Mouse (Mus musculus) embryonic facial prominence, embryonic 12.5 days (tissue): ENCODE measurements around the gene Zbtb18. TPM values are rescaled to one million over a fixed set of nuclear protein-coding genes. Genes with fewer than 3 reads are reported as not detected.

Experiments
- ATAC-seq: fragments of 200-750 bp; cut with Nextera tagmentation; 2 replicates; pipeline ENCODE4 v1.8.0; 2017; ENCODE audit not compliant: insufficient number of reproducible peaks, insufficient read depth, low FRiP score, low TSS enrichment
- H3K27ac ChIP-seq: fragments of 300-500 bp; sonication (generic); 2 replicates; pipeline ENCODE4 v1.5.1; 2016; ENCODE audit warnings: mild to moderate bottlenecking
- H3K27me3 ChIP-seq: fragments of 300-500 bp; sonication (generic); 2 replicates; pipeline ENCODE4 v1.6.1; 2016; ENCODE audit warnings: mild to moderate bottlenecking, moderate library complexity
- H3K36me3 ChIP-seq: fragments of 300-500 bp; sonication (generic); 2 replicates; pipeline ENCODE4 v1.6.1; 2016; ENCODE audit warnings: mild to moderate bottlenecking
- H3K4me1 ChIP-seq: fragments of 300-500 bp; sonication (generic); 2 replicates; pipeline ENCODE4 v1.6.1; 2016
- H3K4me2 ChIP-seq: fragments of 300-500 bp; sonication (generic); replicated peaks from 2 replicates; pipeline ENCODE4 v1.6.1; 2016; ENCODE audit warnings: mild to moderate bottlenecking, moderate library complexity
- H3K4me3 ChIP-seq: fragments of 300-500 bp; sonication (generic); 2 replicates; pipeline ENCODE4 v1.5.1; 2016; ENCODE audit warnings: mild to moderate bottlenecking
- H3K9ac ChIP-seq: fragments of 300-500 bp; sonication (generic); 2 replicates; pipeline ENCODE4 v1.6.1; 2016; ENCODE audit warnings: mild to moderate bottlenecking, moderate library complexity
- H3K9me3 ChIP-seq: fragments of 300-500 bp; sonication (generic); 2 replicates; pipeline ENCODE4 v1.6.1; 2016; ENCODE audit warnings: mild to moderate bottlenecking, moderate library complexity
- WGBS: fragments of 180-500 bp; shearing (Covaris S2); methylation state at CpG from one replicate; pipeline ENCODE4 v1.1.7; 2016; 5-methylcytosine and 5-hydroxymethylcytosine counted together
- polyA plus RNA-seq: library from polyadenylated mRNA; unstranded; fragments of >200 nt; fragmentation: Nextera tagmentation; extraction: Ambion mirVana; gene quantifications from 2 replicates; pipeline ENCODE4 v1.2.1, GENCODE M21; 2016

The Zbtb18 gene
- polyA plus RNA-seq, result 3.5 and 3.6 TPM in 2 replicates

DNA sequence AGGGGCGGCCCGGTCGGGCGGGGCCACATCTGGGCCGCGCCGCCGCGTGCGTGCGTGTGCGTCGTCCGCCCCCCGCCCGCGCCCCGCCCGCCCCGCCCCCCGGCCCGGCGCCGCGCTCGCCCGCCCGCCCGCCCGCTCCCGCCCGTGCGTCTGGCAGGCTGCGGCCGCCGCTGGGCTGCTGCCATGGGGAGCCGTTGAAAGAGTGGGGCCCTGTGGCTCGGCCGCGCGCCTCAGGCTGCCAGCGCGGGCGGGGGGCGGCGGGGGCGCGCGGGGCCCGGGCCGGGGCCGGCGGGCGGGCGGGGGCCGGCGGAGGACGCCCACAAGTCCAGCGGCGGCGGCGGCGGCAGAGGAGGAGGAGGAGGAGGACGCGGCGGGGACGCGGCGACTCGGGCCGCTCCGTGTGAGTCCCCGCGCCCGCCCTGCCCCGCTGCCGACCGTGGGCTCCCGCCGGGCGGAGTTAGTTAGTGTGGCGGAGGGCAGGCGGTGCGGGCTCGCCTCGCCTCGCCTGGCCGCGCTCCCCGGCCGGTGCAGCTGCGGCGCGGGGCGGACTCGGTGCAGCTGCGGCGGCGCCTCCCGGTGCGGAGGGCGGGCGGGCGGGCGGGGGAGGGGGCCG, at the start of gene Zbtb18:
Gene Zbtb18, plus strand, starts transcription at position 156 of the 613 bp plus-strand sequence.
- Histone ChIP-seq H3K4me1 (peaks cover 30% of the 10 kb centered on the region), H3K27me3 (no peaks in the 10 kb centered on the region), H3K9ac (peak within 1 kb of the TSS; percentile 87), H3K4me2 (peak within 1 kb of the TSS; percentile 72), H3K4me3 (peak within 1 kb of the TSS; percentile 76), H3K9me3 (no peaks in the 10 kb centered on the region), H3K27ac (peak within 1 kb of the TSS; percentile 95), H3K36me3 (peaks cover 1% of the 10 kb centered on the region; the same call in 1 of the 2 replicates)
- peak; percentile 10; the same call in 1 of the 2 replicates for ATAC-seq
- WGBS, result under 1% methylated on average over 56 of the region's 106 CpGs

DNA sequence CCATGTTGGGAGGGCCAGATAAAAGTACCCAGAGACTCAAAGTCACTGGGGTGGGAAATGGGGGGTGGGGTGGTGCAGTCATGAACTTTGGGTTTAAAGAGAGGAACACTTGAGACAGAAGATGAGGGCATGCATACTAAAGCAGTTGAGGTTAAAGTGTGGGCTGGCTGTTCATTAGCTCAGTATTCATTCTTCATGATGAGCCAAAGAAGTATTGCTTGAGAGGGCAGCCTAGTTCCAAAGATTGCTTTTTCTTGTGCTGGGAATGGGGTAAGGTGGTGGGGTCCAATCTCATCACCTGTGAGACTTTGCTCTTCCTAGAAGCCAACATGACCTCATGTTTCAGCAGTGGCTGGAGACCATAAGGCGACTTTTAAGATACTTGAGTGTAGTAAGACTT, 44.7 kb upstream of the Zbtb18 start:
- Histone ChIP-seq H3K9ac (no peak overlapping the region), H3K27me3 (no peaks in the 10 kb centered on the region), H3K4me2 (no peak overlapping the region), H3K36me3 (no peaks in the 10 kb centered on the region), H3K9me3 (no peaks in the 10 kb centered on the region), H3K27ac (no peak overlapping the region), H3K4me1 (peaks cover 4% of the 10 kb centered on the region; the same call in 1 of the 2 replicates), H3K4me3 (no peak overlapping the region)
- no peak for ATAC-seq
- WGBS, result 92% methylated on average over 1 of the region's 1 CpGs

DNA sequence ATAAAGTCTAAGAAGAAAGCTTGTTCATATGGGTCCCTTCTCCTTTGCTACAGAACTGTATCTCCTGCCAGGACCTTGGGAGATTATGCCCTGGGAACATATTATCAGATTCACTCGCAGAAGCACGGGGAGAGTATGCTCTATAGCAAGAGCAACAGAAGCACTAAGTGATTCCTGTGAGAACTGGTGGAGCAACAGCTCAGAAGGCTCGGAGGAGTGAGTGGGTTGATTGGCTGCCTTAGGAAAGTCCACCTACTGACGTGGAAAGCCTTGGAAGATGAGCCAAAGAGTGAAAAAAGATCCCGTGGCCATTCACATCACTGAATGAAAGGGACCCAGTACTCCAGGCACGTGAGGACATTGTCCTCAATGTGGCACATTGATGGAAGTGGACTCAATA, 37.0 kb upstream of the Zbtb18 start:
- H3K9me3 ChIP-seq, result no peaks in the 10 kb centered on the region
- WGBS, result 77% methylated on average over 6 of the region's 6 CpGs
- H3K27me3 ChIP-seq, result no peaks in the 10 kb centered on the region
- H3K4me1 ChIP-seq, result peaks cover 4% of the 10 kb centered on the region; the same call in 1 of the 2 replicates
- no peak overlapping the region for H3K9ac ChIP-seq
- no peak overlapping the region for H3K4me2 ChIP-seq
- no peaks in the 10 kb centered on the region for H3K36me3 ChIP-seq
- H3K27ac ChIP-seq, result no peak overlapping the region
- H3K4me3 ChIP-seq, result no peak overlapping the region
- ATAC-seq, result no peak

DNA sequence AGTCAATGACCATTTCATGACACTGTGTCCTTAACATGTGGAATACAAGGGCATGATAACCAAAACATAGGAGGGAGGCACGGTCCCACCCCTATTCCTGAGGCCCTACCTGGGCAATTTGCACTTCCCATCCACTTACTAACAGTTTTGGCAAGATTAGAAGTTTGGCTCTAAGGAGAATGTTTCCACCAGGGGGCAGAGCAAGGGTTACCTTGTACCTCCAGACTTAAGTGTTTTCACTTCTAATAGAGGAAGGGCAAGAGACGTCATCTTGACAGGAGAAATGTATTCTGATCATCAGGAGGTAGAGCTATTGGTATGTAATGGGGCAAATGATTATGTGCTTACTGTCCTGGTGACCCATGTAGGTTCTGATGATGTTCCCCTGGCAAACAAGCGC, 33.5 kb upstream of the Zbtb18 start:
- peaks cover 16% of the 10 kb centered on the region for H3K4me1 ChIP-seq
- H3K4me2 ChIP-seq, result no peak overlapping the region
- H3K9ac ChIP-seq, result no peak overlapping the region
- ATAC-seq, result no peak
- H3K27me3 ChIP-seq, result no peaks in the 10 kb centered on the region
- H3K36me3 ChIP-seq, result no peaks in the 10 kb centered on the region
- no peak overlapping the region for H3K4me3 ChIP-seq
- H3K9me3 ChIP-seq, result no peaks in the 10 kb centered on the region
- WGBS, result 74% methylated on average over 3 of the region's 3 CpGs
- H3K27ac ChIP-seq, result no peak overlapping the region

DNA sequence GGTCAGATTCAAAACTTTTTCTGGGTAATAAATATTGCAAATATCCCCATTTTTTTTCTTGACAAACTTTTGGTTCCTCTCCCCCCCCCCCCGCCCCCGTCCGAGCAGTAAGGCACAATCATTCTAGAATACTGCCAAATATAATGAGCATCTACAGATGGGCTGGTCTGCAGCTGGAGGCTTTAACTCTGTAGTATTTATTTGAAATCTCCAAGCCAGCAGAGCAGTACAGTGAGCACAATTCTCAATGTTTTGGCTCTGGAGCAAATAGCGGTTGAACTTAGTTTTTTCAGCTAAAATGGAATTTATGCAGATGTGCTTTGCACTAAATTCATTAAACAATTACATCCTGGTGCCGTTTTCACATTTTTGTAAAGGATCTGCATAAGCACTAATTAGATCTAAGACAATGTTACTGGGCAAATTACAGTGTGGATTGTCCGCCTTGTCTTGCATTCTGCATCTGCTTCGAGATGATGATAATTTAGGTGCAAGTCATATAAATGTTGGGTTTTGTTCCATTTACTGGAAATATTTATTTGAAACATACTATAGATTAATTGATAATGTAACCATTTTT, 31.3 kb upstream of the Zbtb18 start:
- no peak overlapping the region for H3K4me2 ChIP-seq
- H3K9ac ChIP-seq, result no peak overlapping the region
- no peaks in the 10 kb centered on the region for H3K36me3 ChIP-seq
- WGBS, result 74% methylated on average over 7 of the region's 7 CpGs
- H3K27me3 ChIP-seq, result no peaks in the 10 kb centered on the region
- H3K9me3 ChIP-seq, result no peaks in the 10 kb centered on the region
- no peak overlapping the region for H3K4me3 ChIP-seq
- H3K4me1 ChIP-seq, result peaks cover 16% of the 10 kb centered on the region
- ATAC-seq, result no peak
- no peak overlapping the region for H3K27ac ChIP-seq

DNA sequence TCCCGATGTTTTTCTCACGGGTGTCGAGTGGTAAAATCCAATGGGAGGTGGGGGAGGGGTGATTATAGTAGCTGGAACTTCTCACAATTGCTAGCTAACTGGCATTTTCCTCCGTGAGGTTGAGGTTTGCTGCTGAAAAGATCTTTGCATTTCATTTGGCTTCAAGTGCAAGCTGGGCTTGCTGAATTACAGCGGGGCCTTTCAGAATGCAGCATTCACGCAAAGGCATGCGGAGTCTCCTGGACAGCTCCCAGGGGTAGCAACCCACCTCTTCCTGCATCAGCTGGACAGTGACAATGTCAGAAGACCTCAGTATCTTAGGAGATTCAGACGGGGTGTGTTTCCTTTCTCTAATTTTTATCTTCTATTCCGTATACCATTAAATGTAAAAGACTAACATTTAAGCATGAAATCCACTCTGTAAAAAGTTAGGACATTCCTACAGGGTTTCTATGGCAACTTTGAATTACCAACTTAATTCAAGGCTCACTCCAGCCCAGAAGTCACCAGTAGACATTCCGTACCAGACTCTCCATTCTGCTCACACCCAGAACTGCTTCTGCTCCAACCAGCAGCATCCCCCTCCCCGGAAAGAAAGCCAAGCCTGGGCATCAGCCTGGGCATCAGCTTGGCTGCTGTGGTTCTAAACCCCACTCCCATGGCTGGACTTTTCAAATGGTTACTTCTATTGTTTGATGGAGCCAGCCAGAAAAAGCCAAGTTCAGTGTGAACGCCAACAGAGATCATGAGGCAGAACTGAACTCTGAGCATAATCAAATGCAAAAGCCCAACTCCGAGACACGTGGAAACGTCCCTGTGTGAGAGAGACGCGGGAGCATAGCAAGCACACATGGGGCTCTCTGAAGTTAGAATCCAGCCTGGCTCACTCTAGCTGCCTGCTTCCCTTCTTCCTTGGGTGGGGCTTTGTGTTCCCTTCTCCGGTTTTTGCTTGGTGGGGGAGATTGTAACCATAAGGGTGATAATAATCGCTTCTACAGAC, 30.5 kb upstream of the Zbtb18 start:
- no peak overlapping the region for H3K9ac ChIP-seq
- no peak overlapping the region for H3K4me3 ChIP-seq
- WGBS, result 47% methylated on average over 19 of the region's 19 CpGs
- H3K4me1 ChIP-seq, result peaks cover 16% of the 10 kb centered on the region
- H3K27ac ChIP-seq, result no peak overlapping the region
- H3K36me3 ChIP-seq, result no peaks in the 10 kb centered on the region
- H3K27me3 ChIP-seq, result no peaks in the 10 kb centered on the region
- no peak for ATAC-seq
- 0 out of 2 replicates have a peak overlapping the region, but pooled peaks have one; percentile 3 for H3K4me2 ChIP-seq
- no peaks in the 10 kb centered on the region for H3K9me3 ChIP-seq

DNA sequence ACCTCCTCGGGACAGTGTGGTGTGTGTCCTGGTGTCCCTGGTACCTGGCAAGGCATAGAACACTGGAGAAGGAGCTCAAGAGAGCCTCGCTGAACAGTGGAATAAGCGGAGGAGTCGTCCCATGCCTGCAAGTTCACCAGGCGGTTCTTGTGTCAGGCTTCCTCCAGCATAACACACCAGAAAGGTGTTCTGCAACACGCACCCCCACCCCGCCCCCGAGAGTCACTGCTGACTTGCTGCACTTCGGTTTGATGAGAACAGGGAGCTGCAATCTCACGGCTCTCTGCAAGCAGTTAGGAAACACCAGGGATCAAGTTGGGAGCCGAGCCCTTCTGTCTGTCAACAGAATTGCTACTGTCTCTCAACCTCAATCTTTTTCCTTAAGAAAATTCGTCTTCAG, 22.8 kb upstream of the Zbtb18 start:
- 71% methylated on average over 12 of the region's 12 CpGs for WGBS
- ATAC-seq, result no peak
- Histone ChIP-seq H3K9ac (no peak overlapping the region), H3K4me2 (no peak overlapping the region), H3K4me3 (no peak overlapping the region), H3K27me3 (no peaks in the 10 kb centered on the region), H3K27ac (no peak overlapping the region), H3K4me1 (no peaks in the 10 kb centered on the region), H3K36me3 (no peaks in the 10 kb centered on the region), H3K9me3 (no peaks in the 10 kb centered on the region)

DNA sequence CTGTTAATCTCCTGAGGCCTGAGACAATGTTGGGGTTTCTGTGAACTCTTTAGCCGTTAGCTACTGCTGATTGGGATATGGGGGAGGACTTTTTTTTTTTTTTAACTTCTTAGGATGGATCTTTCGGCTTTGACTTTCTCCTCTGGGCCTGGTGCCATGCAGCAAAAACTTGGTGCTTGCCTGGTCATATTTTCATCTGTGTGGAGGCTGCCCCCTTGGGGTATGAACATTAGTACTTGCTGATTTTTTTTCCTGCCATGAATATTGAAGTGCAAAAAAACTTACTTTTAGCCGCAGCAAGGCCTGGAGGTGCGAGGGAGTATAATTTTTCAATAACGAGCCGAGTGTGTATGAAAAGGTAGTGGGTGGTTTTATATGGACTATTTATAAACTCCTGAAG, 22.0 kb upstream of the Zbtb18 start:
- 63% methylated on average over 6 of the region's 6 CpGs for WGBS
- Histone ChIP-seq H3K9me3 (no peaks in the 10 kb centered on the region), H3K36me3 (no peaks in the 10 kb centered on the region), H3K27me3 (no peaks in the 10 kb centered on the region), H3K27ac (no peak overlapping the region), H3K4me1 (no peaks in the 10 kb centered on the region), H3K4me3 (no peak overlapping the region), H3K9ac (no peak overlapping the region), H3K4me2 (no peak overlapping the region)
- no peak for ATAC-seq

DNA sequence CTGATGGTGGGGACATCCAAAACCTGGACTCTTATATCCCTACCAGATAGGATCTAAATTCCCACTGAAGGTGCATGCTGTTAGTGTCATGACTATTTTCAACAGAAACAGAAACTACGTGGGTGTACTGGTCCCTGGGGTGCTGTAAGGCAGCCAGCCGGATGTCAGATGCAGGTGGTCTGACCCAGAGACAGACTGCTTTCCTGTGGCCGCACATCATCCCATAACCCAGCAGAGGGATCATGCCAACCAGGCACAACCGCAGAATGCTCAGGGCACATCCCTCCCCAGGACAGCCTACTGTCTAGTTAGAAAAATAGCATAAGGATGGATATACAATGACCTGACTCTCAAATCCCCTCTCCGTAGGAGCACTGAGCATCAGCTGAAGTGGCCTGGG, 14.3 kb upstream of the Zbtb18 start:
- 66% methylated on average over 5 of the region's 5 CpGs for WGBS
- no peak overlapping the region for H3K9ac ChIP-seq

DNA sequence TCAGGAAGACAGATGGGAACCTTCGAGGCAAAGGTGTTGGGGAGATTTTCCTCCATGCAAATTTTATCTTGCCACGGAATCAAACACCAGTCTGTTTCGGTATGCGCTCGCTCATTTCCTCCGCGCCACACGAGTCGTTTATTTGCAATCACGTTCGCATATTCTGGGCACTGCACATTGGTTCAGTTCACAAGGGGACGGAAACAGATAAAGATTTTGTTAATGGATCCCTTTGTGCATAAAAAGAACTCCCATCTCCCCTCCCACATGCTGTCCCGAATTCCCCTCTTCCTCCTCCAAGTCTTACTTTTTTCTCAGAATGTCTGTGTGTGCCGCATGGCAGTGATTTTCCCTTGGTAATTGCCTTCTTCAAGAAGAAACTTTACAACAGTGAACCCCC, 13.8 kb upstream of the Zbtb18 start:
- no peaks in the 10 kb centered on the region for H3K4me1 ChIP-seq
- no peak overlapping the region for H3K27ac ChIP-seq
- WGBS, result 78% methylated on average over 14 of the region's 14 CpGs
- no peak for ATAC-seq
- no peak overlapping the region for H3K4me2 ChIP-seq
- H3K27me3 ChIP-seq, result no peaks in the 10 kb centered on the region
- H3K4me3 ChIP-seq, result no peak overlapping the region
- H3K9ac ChIP-seq, result no peak overlapping the region
- no peaks in the 10 kb centered on the region for H3K36me3 ChIP-seq
- H3K9me3 ChIP-seq, result no peaks in the 10 kb centered on the region

More for the DNA sequence above, 14.3 kb upstream of the Zbtb18 start:
- Histone ChIP-seq H3K9me3 (no peaks in the 10 kb centered on the region), H3K36me3 (no peaks in the 10 kb centered on the region), H3K4me1 (no peaks in the 10 kb centered on the region), H3K4me2 (no peak overlapping the region), H3K4me3 (no peak overlapping the region), H3K27ac (no peak overlapping the region), H3K27me3 (no peaks in the 10 kb centered on the region)
- ATAC-seq, result no peak

DNA sequence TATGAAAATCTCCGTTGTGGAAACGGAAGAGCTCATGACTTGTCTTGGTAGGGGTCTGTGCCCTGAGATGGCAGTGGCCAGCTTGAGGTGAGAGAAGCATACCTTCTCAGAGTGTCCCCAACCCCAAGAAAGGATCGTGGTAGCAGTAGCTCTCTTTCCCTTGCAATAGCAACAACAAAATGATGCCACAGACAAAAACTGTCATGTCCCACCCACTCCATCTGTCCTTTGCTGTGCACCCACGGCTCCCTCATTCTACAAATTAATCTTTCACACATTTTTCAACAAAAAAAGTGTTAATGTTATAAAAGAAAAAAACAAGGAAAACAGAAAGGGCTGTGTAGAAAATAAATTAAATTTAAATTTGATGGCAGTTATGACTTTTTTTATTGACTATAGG, 13.1 kb upstream of the Zbtb18 start:
- Histone ChIP-seq H3K4me2 (no peak overlapping the region), H3K27ac (no peak overlapping the region), H3K4me3 (no peak overlapping the region), H3K36me3 (no peaks in the 10 kb centered on the region), H3K4me1 (no peaks in the 10 kb centered on the region), H3K9ac (no peak overlapping the region), H3K9me3 (no peaks in the 10 kb centered on the region), H3K27me3 (no peaks in the 10 kb centered on the region)
- 71% methylated on average over 4 of the region's 4 CpGs for WGBS
- no peak for ATAC-seq
